Mouse (Mus musculus) thymus, postnatal 36 days (tissue): ENCODE measurements around the gene Cul9.
A peak's percentile ranks its signal among the peaks of the same experiment; 100 is the strongest.

ENCODE experiments used
- DNase-seq, 2 experiments: peaks; one replicate each; pipeline ENCODE4 v3.0.0; 2022; ENCODE audit warnings: mixed read lengths in 2 of 2

Cul9 gene

DNA sequence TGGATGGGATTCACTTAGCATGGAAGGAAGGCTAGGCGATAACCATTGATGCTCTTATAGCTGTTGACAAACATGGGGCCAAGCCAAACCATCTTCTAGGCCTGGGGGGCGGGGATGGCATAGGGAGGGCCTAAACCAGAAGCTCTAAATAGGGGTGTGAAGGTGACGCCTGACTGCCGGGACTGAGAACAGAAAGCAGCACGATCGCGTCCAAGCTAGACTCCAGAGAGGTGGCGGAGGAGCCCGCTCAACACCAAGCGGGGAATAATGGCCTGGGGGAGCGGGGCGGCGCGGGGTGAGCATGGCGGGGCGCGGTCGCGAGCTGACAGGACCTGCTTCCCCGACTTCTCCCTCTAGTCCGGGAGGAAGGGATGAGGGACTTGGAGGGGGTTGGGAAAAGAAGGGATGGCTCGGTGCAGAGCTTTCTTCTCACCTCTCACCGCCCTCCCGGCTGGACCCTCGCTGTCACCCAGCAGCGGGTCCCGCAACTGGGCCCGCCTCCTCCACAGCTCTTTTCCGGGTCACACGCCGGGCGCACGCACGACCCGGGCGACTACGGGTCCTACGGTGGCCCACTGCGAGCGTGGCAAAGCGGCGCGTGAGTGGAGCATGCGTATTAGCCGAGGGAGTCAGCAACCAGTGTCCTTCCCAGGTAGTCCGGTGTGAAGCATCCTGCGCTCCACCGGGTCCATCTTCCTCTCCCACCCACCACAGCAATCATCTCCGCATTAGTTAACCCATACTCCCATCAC is at the start of gene Cul9:
TSS of gene Cul9 (minus strand) at position 576 of the 752 bp plus-strand sequence.
- DNase-seq = peak; percentile 30 to 52

- no peak for DNase-seq
Observed at GRCm38 (mm10) chr17:46595336-46595735, 49.1 kb upstream of the Cul9 start.

DNA sequence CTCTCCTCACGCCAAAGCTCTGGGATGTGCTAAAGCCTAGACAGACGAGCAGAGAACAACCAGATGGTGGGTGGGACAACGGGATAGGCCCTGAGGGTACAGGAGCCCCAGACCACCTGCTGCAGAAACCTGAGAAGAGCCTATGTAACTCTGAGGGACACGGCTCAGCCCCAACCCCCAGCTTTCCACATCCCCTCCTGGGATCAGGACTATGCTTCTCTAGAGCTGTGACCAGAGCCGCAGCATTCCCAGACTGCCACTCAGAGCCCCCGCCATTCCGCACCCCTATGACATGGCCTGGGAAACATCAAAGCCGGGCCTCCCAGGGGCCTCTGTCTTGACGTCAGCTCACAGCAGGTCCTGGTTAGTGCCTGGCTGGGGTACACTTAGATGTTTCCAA is 48.4 kb upstream of the Cul9 start:
- no peak for DNase-seq

GRCm38 (mm10) chr17:46593124-46593523 is 46.9 kb upstream of the Cul9 start:
- no peak for DNase-seq

GRCm38 (mm10) chr17:46591406-46591805 is 45.2 kb upstream of the Cul9 start:
- no peak for DNase-seq

DNA sequence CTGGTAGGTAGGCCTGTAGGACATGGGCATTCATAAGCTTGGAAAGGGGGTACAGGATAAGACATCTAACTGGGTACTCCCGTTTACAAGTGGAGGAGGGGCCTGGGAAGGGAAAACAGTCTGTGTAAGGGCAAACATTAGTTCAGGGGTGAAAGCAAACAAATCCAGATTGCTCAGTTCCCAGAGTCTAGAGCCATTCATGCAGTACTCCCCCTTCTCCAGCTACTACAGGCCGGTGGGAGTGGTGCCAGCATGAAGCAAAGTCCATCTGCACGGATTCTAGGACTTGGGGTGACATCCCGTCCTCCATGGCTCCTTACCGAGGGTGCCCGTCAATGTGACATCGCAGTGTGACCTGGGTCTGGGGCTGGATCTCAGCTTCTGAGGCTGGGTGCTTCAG is 44.3 kb upstream of the Cul9 start:
- DNase-seq = no peak

GRCm38 (mm10) chr17:46589635-46590314 is 43.6 kb upstream of the Cul9 start:
- DNase-seq = no peak

GRCm38 (mm10) chr17:46588913-46589312 is 42.7 kb upstream of the Cul9 start:
- DNase-seq = no peak

GRCm38 (mm10) chr17:46588173-46588572 is 42.0 kb upstream of the Cul9 start:
- DNase-seq = peak; percentile 12 to 27

DNA sequence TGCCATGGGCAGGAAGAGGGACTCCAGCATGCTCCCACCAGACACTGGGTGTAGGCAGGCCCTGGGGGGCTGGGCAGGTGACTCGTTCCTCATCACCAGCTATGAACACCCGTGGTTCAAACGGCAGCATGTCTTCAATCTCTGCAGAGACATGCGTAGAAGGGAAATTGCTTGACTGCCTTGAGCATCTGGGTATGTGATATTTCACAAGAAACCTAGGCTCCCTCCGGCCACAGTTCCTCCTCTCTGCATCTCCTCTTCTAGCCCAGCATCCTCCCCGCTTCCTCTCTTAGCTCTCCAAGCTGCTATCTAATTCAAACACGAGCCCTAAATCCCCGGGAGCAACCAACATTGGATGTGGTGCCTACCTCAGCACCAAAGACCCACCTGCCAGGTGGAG is 40.1 kb upstream of the Cul9 start:
- no peak for DNase-seq

DNA sequence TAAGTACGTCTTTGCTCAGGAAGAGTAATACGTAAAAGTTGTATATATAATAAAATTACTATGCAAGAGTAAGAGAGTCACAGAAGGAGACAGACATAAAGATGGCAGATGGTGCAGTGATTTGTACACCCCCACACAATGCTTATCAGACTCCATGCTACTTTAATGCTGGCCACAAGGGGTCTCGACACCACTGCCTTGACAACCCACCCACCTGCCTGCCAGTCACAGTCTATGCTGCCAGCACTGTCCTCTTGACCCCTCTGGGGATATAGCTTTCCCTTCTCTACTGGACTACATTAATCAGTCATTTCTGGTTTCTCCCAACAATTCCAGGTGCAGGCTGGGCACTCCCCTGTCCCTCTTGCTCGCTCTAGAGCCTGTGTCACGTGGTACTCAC is 32.5 kb upstream of the Cul9 start:
- no peak for DNase-seq

- peak; percentile 37 to 41 for DNase-seq
Observed at GRCm38 (mm10) chr17:46576070-46576469, 29.9 kb upstream of the Cul9 start.

DNA sequence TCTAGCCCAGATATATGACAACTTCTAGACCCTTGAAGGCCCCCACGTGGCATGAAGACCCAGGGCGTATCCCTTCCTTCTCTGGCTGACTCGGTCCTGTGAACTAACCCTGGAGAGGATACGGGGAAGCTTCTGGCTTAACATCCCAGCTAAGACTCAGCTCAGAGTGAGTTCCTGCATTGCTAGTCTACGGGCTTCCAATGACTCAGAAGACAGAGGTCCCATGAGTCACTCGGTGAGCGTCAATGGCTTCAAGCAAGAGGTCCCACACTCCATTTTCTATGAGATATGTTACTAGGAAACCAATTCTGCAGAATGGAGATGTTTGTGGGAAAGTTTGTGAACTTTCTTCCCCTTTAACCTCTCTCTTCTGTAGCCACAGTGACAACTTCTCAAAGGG is 28.3 kb upstream of the Cul9 start:
- DNase-seq = no peak

DNA sequence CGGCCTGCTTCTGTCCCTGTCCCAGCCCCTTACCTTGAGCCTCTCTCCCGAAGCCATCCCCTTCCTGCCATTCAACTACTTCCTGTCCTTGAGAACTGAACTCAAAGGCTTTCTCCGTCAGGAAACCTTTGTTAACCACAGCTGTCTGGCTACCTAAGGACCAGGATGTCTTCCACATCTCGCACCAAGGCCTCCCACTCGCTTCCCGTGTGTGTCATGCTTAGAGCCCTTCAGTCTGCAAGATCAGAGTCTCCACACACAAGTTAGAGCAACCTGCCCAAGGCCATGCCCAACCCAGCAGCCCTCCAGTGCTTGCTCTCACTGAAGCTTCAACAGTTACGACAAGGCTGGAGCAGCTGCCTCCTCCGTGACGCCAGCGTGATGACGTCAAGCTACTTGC is 24.8 kb upstream of the Cul9 start:
- no peak for DNase-seq

DNA sequence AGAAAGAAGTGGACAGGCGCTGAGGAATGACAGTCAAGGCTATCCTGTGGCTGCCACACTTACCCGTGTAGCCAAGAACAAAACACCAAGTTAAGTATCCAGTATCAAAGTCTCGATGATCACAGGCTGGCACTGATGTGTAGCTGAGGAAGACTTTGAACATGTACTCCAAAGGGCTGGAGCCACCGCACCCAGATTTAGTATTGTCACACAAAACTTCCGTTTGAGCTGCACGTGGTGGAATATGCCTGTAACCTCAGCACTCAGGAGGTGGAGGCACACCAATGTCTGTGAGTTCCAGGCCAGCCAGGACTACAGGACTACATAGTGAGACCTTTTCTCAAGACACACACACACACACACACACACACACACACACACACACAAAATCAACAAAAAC is 13.0 kb upstream of the Cul9 start:
- DNase-seq = no peak

DNA sequence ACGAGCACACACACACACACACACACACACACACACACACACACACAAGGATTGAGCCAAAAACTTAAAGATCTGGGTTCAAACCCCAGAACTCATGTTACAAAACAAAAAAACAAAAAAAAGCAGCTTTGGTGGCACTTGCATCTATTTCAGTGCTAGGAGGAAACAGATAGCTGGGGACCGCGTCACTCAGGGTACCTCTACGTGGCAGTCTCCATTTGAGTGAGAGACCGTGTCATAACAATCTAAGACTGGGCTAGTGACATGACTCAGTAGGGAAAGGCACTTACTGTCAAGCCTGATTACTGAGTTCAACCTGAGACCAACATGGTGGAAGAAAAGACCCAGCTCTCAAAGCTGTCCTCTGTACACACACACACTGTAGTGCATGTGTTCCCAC is 12.0 kb upstream of the Cul9 start:
- DNase-seq = no peak

DNA sequence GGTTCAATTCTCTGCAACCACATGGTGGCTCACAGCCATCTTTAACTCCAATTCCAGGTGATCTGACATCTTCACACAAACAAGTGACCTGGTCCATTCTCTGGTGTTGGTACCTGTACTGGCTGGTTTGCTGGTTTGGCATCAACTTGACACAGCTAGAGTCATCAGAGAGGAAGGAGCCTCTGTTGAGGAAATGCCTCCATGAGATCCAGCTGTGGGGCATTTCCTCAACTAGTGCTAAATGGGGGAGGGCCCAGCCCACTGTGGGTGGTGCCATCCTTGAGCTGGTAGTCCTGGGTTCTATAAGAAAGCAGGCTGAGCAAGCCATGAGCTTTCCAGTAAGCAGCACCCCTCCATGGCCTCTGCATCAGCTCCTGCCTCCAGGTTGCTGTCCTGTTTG is 11.1 kb upstream of the Cul9 start:
- peak in 1 of 2 experiments; percentile 27 for DNase-seq

DNA sequence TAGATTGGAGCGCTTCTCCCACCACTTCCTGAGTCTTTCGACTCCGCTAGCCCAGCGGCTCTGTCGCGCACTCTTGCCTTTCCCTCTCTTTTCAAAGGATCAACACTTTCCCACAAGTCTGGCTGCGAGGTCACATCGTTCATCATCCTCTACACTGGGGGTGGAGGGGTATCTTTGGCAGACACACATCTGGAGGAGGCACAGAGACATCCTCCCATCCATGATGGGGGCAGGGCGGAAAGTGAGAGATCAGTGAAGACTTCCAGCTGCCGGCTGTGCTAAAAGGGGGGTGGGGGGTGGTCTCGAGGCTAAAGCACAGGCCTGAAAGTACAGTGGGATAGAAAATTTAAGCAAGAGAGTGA is 10.4 kb upstream of the Cul9 start:
- DNase-seq = peak in 1 of 2 experiments; percentile 66

GRCm38 (mm10) chr17:46555673-46556583 is 9.7 kb upstream of the Cul9 start, which contains the start of gene Srf:
Gene Srf, minus strand, starts transcription at chr17:46556175.
- peak; percentile 91 to 97 for DNase-seq

DNA sequence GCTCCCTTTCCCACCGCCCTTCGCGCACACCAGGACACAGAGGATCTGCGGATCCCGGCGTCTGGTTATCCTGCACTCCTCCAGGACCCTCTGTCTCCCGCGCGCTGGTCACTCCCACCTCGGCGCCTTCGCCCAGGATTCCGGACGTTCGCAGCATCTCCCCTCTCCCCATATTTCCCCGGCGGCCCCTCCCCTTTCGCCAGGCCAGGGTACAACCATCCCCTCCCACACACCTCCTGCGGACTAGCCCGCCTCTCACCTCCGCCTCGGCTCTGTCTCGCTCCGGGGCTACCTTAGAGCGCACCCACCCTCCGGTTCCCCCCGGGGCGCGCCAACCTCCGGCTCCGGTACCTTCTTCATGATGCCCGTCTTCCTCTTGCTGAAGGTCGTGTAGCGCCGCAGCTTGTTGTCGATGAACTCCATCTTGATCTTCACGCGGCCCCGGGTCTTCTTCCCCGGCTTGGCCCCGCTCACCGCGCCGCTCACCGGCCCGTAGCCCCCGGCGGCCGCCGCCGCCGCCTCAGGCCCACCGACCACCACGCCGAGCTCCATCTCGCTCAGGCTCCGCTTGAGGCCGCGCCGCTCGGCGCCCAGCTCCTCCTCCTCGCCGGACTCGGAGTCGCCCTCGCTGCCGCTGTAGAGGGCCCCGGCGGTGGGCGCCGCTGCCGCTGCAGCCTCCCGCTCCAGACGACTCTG is 8.9 kb upstream of the Cul9 start:
- DNase-seq = peak; percentile 61 to 63

DNA sequence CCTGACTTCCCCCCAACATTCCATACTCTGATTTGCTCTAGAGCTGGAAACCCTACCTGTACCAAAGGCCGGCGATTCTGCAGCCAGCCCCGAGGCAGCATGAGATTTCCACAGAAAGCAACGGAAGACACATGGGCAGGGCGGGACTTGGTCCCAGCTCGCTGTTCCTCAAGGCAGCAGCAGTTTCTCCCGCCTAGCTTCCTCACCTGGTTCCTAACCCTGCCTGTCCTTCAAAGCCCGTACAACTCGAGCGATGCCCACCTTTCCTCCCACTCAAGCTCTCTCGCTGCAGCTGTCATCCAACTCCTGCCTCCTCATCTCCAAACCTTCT is 8.4 kb upstream of the Cul9 start:
- no peak for DNase-seq

DNA sequence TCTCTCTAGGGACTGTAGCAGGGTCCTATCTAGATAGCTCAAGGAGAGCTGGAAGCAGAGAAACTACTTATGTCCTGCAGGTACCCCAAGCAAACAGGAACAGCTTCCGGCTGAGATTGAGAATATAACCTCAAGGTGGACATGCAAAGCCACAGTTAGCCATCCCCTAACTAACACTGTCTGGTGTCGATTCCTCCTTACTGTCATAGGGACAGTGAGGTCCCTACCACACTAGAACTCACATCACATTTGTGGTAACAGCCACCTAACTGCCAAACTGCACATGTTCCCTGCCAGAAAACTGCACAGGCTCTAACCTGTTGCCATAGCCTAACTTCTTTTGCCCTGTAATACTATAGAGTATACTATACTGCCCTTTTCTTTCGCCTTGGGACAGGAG is 7.7 kb upstream of the Cul9 start:
- DNase-seq = no peak

DNA sequence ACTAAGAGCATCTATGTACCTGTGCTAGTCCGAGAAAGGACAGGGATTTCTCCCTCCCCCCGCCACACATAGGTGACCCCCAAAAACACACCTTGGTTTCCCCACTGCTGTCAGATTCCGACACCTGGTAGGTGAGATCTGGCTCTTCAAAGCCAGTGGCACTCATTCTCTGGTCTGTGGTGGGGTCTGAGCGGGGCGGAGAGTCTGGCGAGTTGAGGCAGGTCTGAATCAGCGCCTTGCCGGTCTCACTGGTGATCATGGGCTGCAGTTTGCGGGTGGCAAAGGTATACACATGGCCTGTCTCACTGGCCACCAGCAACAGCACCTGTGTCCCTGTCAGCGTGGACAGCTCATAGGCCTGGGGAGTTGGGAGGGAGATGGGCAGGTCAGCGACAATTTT is 7.3 kb upstream of the Cul9 start:
- no peak for DNase-seq
